24 mouse cellular contexts compared by ENCODE assay signal in genomic region chr17:43504594-43504934, GRCm38 (mm10). TPM values are rescaled to one million over a fixed set of nuclear protein-coding genes. Genes with fewer than 3 reads are reported as not detected.
DNase-seq lines count a peak whose midpoint lies in the region; ATAC-seq and TF ChIP-seq lines count a peak whose summit lies in the region.
"Had no signal": no experiment of that assay in that cellular context is flagged by ENCODE, and none has a peak within 500 bp of the region (broad histone marks: within the 10 kb centered on the region; RNA-seq: fewer than 3 reads in every experiment).

No protein-coding gene starts in this region.

- no peaks in the 10 kb centered on the region for H3K27me3 ChIP-seq in kidney, adult 2 months (replicated peaks; ENCODE audit: control insufficient read depth, insufficient read depth, low read length)
- H3K27me3 ChIP-seq in small intestine, adult 2 months (ENCODE audit: control insufficient read depth, insufficient read depth, low read length), result no peaks in the 10 kb centered on the region
- H3K27me3 ChIP-seq in stomach, postnatal 0 days (ENCODE audit: control insufficient read depth, insufficient read depth, low read length), result no peaks in the 10 kb centered on the region
- H3K27me3 ChIP-seq: embryonic facial prominence, embryonic 13.5 days; forebrain, embryonic 12.5 days had no signal

- H3K4me2 ChIP-seq in stomach, postnatal 0 days (replicated peaks; ENCODE audit: low read depth), result no peak overlapping the region
- H3K4me2 ChIP-seq: embryonic facial prominence, embryonic 13.5 days; forebrain, embryonic 12.5 days had no signal

- no peak overlapping the region for H3K4me3 ChIP-seq in kidney, adult 2 months (ENCODE audit: insufficient read depth, low read depth, low read length)
- no peak overlapping the region for H3K4me3 ChIP-seq in small intestine, adult 2 months (ENCODE audit: low read depth, low read length)
- no peak overlapping the region for H3K4me3 ChIP-seq in stomach, postnatal 0 days (ENCODE audit: low read depth, low read length)
- H3K4me3 ChIP-seq: embryonic facial prominence, embryonic 13.5 days; forebrain, embryonic 12.5 days; heart, embryonic 10.5 days had no signal

- no peak for TF ChIP-seq POLR2A in kidney, adult 2 months (IDR thresholded peaks at IDR 0.05; ENCODE audit: low read depth, low read length)
- no peak for TF ChIP-seq POLR2A in small intestine, adult 2 months (IDR thresholded peaks at IDR 0.05; ENCODE audit: low read depth, low read length)

- DNase-seq in kidney, adult 2 months, result no peak
- DNase-seq in kidney, adult 9 months, result no peak
- DNase-seq in kidney, postnatal 10 days, result peak; percentile 17
- no peak for DNase-seq in kidney, adult 11 months
- peak; percentile 53 for DNase-seq in stomach, postnatal 0 days (ENCODE audit: low spot score)
- DNase-seq in T-cell, adult 2 months (ENCODE audit: low spot score), result no peak
- DNase-seq in urinary bladder, postnatal 10 days (ENCODE audit: low spot score), result no peak
- DNase-seq: adrenal gland, postnatal 14 days; B cell, adult 2 months; cerebellum, adult 11-12 months; cerebellum, adult 9-11 months; cerebellum, postnatal 36 days; gastrocnemius, postnatal 10 days; heart, adult 18-20 months; heart, postnatal 10 days; heart, postnatal 4 days had no signal

- ATAC-seq in stomach, postnatal 0 days (ENCODE audit: low FRiP score, low TSS enrichment), result peak; percentile 69; the same call in 1 of the 2 replicates
- ATAC-seq: CD4-positive, CD25-positive, alpha-beta regulatory T cell, adult 4 months; forebrain, embryonic 16.5 days had no signal

- H3K27ac ChIP-seq in kidney, adult 2 months (ENCODE audit: insufficient read depth, low read depth, low read length), result peak overlapping the region; percentile 64; the same call in 1 of the 2 replicates
- H3K27ac ChIP-seq in small intestine, adult 2 months (ENCODE audit: insufficient read depth, low read depth, low read length), result peak overlapping the region; percentile 67
- H3K27ac ChIP-seq in stomach, postnatal 0 days (replicated peaks), result no peak overlapping the region
- H3K27ac ChIP-seq: embryonic facial prominence, embryonic 13.5 days; forebrain, embryonic 12.5 days; heart, embryonic 10.5 days had no signal

- no peak for TF ChIP-seq CTCF in kidney, adult 2 months (conservative IDR thresholded peaks at IDR 0.05; ENCODE audit: insufficient read depth, insufficient read length, low read depth, low read length)
- TF ChIP-seq CTCF in small intestine, adult 2 months (IDR thresholded peaks at IDR 0.05; ENCODE audit: extremely low read depth, insufficient read length, insufficient replicate concordance, low read depth, low read length), result no peak
- no peak for TF ChIP-seq CTCF in stomach, postnatal 0 days (IDR thresholded peaks at IDR 0.05; ENCODE audit: low read depth)

- 25% methylated on average over 6 of the region's 6 CpGs for WGBS in kidney, adult 2 months
- WGBS in small intestine, adult 2 months, result 11% methylated on average over 6 of the region's 6 CpGs
- WGBS in stomach, postnatal 0 days, result 14% methylated on average over 6 of the region's 6 CpGs

- no peaks in the 10 kb centered on the region; the same call in 1 of the 2 replicates for H3K36me3 ChIP-seq in kidney, adult 2 months (ENCODE audit: control insufficient read depth, insufficient read depth, low read length)
- H3K36me3 ChIP-seq in small intestine, adult 2 months (ENCODE audit: control insufficient read depth, insufficient read depth, low read length), result no peaks in the 10 kb centered on the region
- H3K36me3 ChIP-seq in stomach, postnatal 0 days (ENCODE audit: control insufficient read depth, insufficient read depth, low read length), result no peaks in the 10 kb centered on the region
- H3K36me3 ChIP-seq: embryonic facial prominence, embryonic 13.5 days; forebrain, embryonic 12.5 days; G1E; heart, embryonic 10.5 days had no signal

- TF ChIP-seq EP300 in stomach, postnatal 0 days (optimal IDR thresholded peaks at IDR 0.05), result no peak

- no peak overlapping the region for H3K9ac ChIP-seq in stomach, postnatal 0 days (ENCODE audit: low read length)
- H3K9ac ChIP-seq: embryonic facial prominence, embryonic 13.5 days; forebrain, embryonic 12.5 days had no signal

- no peaks in the 10 kb centered on the region for H3K9me3 ChIP-seq in stomach, postnatal 0 days (ENCODE audit: control insufficient read depth, low read length)
- H3K9me3 ChIP-seq: embryonic facial prominence, embryonic 13.5 days; forebrain, embryonic 12.5 days; heart, embryonic 10.5 days had no signal

- H3K4me1 ChIP-seq in kidney, adult 2 months (ENCODE audit: control insufficient read depth, insufficient read depth, low read length), result peaks cover 13% of the 10 kb centered on the region
- peaks cover 12% of the 10 kb centered on the region; the same call in 1 of the 2 replicates for H3K4me1 ChIP-seq in small intestine, adult 2 months (ENCODE audit: control insufficient read depth, insufficient read depth, insufficient read length, low read length)
- no peaks in the 10 kb centered on the region for H3K4me1 ChIP-seq in stomach, postnatal 0 days (replicated peaks; ENCODE audit: control insufficient read depth, insufficient read depth)
- H3K4me1 ChIP-seq: embryonic facial prominence, embryonic 13.5 days; forebrain, embryonic 12.5 days had no signal

RNA-seq across cellular contexts. Expression of gene Mep1a, which starts 2.0 kb away (rescaled TPM):
- polyA plus RNA-seq in kidney, adult 2 months (2012; rRNA removed), result 451 and 624 TPM in 2 replicates
- polyA plus RNA-seq in small intestine, adult 2 months (2012; rRNA removed), result 3.2 and 131 TPM in 2 replicates
- polyA plus RNA-seq in stomach, postnatal 0 days (2015; fragmentation: Nextera tagmentation; extraction: Ambion mirVana), result 0.04 and 0.34 TPM in 2 replicates
- polyA plus RNA-seq: CD4-positive, CD25-positive, alpha-beta regulatory T cell, adult 4 months; forebrain, embryonic 12.5 days; forebrain, embryonic 16.5 days; G1E; heart, embryonic 10.5 days; heart, embryonic 14.5 days had no signal

RNA-seq across cellular contexts. Expression of gene Ankrd66, which starts 38.9 kb away (rescaled TPM):
- not detected in 2 replicates for polyA plus RNA-seq in kidney, adult 2 months (2012; rRNA removed)
- polyA plus RNA-seq in small intestine, adult 2 months (2012; rRNA removed), result 0.06 TPM in 1 of 2 replicates, not detected in the other
- polyA plus RNA-seq in stomach, postnatal 0 days (2015; fragmentation: Nextera tagmentation; extraction: Ambion mirVana), result not detected in 2 replicates
- polyA plus RNA-seq: CD4-positive, CD25-positive, alpha-beta regulatory T cell, adult 4 months; embryonic facial prominence, embryonic 13.5 days; forebrain, embryonic 12.5 days; G1E had no signal

Comparison
In these comparisons a context has a peak if more than half of its experiments do, and no peak if none do; other contexts are left out.
1. DNase-seq: peak in kidney, postnatal 10 days (single experiment) and stomach, postnatal 0 days (single experiment); none in kidney, adult 2 months (single experiment), kidney, adult 9 months (single experiment), kidney, adult 11 months (single experiment), T-cell, adult 2 months (single experiment) and urinary bladder, postnatal 10 days (single experiment).